Mouse (Mus musculus) gonadal fat pad, adult 2 months (tissue): ENCODE data around the gene Golph3. TPM values are rescaled to one million over a fixed set of nuclear protein-coding genes. Genes with fewer than 3 reads are reported as not detected.
"Not testable (repeated sequence)": the region's sequence is repeated elsewhere in the genome, so short reads cannot be mapped to it uniquely, and the experiment has no call there.

ENCODE experiments used
- DNase-seq: peaks from one replicate; pipeline ENCODE4 v3.0.0-alpha.2; 2012; ENCODE audit warnings: low read depth
- polyA plus RNA-seq: library from polyadenylated mRNA; depleted of rRNA; stranded (reverse); fragments of >200 nt; gene quantifications from 2 replicates; pipeline ENCODE4 v1.2.3, GENCODE M21; 2012

Gene Golph3
- polyA plus RNA-seq, 1 experiment, result 76.3 TPM

- no peak for DNase-seq
Measured at GRCm38 (mm10) chr15:12357459-12357858, 36.2 kb downstream of the Golph3 start.

DNA sequence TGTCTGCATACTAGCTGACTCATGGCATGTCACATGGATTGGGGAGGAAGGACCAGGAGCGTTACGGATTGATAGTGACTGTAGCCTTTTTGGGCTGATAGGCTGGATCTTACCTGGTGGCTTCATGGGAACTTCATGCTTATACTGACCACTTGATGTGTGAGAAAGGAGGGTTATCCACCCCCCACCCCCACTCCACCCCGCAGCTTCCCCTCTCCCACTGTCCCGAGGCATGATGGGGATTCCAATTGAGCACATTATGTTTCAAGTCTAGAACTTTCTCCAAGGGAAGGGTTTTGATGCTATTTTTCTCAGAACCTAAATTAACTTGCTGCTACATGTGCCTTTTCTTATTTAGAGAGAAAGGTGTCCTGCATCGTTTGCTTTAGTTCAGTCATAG is 37.1 kb downstream of the Golph3 start:
- no peak for DNase-seq

GRCm38 (mm10) chr15:12360519-12361212 is 39.4 kb downstream of the Golph3 start:
- DNase-seq, result no peak

- DNase-seq, result no peak
Measured at GRCm38 (mm10) chr15:12362001-12362700, 40.9 kb downstream of the Golph3 start.

GRCm38 (mm10) chr15:12362701-12363040 is 41.4 kb downstream of the Golph3 start:
- DNase-seq, result no peak

GRCm38 (mm10) chr15:12364096-12364495 is 42.8 kb downstream of the Golph3 start:
- DNase-seq, result no peak

- no peak for DNase-seq
Measured at GRCm38 (mm10) chr15:12365416-12366071, 44.3 kb downstream of the Golph3 start.

- DNase-seq, result no peak
Measured at GRCm38 (mm10) chr15:12366072-12366469, 44.8 kb downstream of the Golph3 start.

GRCm38 (mm10) chr15:12366580-12367305 is 45.5 kb downstream of the Golph3 start:
- DNase-seq, result not testable (repeated sequence)

- no peak for DNase-seq
Measured at GRCm38 (mm10) chr15:12367306-12368080, 46.2 kb downstream of the Golph3 start.

- no peak for DNase-seq
Measured at GRCm38 (mm10) chr15:12368357-12368756, 47.1 kb downstream of the Golph3 start.

- no peak for DNase-seq
Measured at GRCm38 (mm10) chr15:12368850-12369249, 47.6 kb downstream of the Golph3 start.

DNA sequence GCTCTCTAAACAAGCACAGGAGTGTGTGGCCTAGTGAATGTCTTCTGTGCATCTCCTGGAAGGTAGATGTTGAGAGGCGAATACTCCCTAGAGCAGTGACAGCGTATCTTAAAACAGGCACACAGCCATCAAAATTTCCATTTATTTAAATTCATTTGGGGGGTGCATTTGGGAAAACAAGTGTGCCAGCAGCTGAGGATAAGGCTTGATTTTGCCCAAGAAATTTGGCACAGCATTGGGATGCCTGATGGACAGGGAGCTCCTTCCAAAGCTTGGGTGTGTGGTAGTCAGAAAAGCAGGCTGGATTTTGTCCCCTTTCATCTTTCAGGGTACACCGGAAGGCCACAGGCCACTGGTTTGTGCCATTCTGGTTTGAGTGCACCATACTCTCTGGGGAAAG is 48.8 kb downstream of the Golph3 start:
- DNase-seq, result no peak

DNA sequence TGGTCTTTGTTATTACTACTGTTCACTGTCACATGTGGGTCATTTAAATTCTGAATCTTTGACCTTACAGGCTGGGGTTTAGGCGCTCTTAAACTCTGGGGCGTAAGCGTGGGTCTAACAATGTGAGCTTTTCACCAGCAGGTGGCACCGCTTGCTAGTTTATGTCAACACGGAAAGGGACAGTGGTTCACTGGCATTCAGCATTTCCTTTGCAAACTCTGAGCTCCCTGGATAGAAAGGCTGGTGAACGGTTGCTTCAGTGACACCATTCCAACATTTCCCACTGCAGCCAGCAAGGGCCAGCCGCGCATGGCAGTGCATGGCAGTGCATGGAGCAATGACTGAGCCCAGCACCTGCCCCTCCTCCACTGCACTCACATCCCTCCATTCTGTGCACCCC is 49.9 kb downstream of the Golph3 start:
- DNase-seq, result no peak

DNA sequence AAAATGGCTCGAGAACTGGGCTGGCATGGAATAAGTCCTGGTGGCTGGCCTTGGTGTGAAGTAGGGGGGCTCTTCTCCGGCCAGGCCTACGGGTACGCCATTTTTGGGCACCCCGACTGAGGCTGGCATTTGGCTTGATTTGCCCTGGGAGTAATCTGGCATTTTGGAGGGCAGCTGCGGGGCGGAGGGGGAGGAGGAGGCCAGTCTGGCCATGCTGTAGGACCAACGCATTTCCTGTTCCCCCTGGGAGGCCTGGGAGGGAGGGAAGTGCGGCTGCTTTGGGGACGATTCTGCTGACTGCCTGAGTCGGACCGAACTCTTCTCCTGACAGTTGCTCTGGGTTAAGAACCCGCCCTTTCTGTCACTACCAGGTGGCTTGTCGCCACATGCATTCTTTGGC is 52.2 kb downstream of the Golph3 start:
- DNase-seq, result no peak

DNA sequence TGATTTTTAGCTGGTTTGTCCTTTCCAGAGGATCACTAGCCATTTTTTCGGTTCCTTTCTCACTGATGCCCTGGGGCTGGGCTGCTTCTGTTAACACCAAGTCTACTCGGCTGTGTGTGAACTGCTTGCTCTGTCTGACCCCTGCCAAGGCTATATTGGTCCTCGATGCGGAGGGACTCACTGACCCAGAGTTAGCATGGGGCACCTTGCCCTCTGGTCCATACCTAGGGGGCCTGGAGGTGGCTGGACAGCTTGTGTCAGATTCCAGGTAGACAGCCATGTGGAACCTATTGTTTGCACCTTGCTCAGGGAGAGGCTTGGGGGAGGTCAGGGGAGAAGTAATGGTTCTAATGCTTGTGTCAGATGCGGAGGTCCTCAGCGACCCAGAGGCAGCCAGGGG is 52.7 kb downstream of the Golph3 start:
- DNase-seq, result no peak

GRCm38 (mm10) chr15:12374916-12375315 is 53.7 kb downstream of the Golph3 start:
- no peak for DNase-seq

DNA sequence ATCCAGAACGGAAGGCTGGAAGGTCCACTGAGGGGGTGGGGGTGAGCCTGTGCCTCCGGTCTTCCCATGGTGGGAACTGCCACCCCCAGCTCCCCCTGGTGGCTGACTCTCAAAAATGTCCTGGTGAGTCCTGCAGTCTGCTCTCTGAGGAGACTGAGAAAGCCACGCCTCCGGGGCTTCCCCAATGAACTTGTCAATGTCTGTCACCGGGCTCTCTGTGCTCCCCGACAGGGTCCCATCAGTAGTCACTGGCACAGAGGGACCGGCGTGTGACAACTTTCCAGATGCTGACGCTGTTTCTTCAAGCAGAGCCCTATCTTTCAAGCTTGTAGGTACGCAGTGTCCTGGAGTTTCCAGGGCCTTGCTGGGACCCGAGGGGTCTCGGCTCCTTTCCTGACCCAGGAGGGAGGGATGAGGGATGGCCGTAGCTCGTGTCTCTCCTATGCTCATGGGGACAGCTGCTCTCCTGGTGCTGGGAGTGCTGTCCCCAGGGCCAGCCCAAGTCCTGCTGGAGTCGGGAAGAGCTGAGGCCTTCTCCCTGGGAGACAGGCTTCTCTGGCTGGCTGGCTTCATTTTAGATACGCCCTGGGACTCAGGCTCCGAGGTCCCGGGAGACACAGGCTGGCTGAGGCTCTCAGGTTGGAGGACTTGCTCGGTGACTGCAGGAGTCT is 54.5 kb downstream of the Golph3 start:
- DNase-seq, result no peak

DNA sequence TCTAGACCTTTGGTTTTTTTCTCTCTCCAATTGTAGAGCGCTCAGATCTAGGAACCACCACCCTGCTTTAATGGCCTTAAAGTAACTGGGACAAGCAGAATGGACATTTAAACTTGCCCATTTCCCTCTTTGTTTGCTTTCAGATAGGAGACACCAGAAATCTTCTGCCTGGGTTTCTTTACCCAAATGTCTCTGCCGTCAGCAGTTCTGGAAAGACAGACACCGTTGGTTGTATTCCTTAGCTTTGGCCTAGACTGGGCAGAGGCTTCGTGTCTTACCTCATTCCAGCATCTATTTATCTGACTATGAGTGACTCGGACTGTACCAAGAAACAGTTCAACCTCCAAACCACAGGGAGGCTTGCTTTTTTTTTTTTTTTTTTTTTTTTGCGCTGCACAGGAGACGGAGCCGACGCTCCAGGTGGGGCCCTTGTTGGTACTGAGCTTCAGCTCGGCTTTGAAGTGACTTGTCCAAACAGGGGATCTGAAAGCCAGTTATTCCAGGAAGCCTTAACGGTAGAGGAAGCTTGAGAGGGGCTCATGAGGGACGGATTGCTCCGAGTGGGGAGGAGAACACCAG is 55.3 kb downstream of the Golph3 start:
- DNase-seq, result no peak

- peak; percentile 93 for DNase-seq
Measured at GRCm38 (mm10) chr15:12377800-12378199, 56.5 kb downstream of the Golph3 start.

- no peak for DNase-seq
Measured at GRCm38 (mm10) chr15:12380057-12380456, 58.8 kb downstream of the Golph3 start.
